Mouse (Mus musculus): ENCODE results near the gene Gm20425. TPM values are rescaled to one million over a fixed set of nuclear protein-coding genes. Genes with fewer than 3 reads are reported as not detected.
A peak's percentile ranks its signal among the peaks of the same experiment; 100 is the strongest.

Gm20425 gene
- polyA plus RNA-seq, 1 experiment, result 0.72 TPM

DNA sequence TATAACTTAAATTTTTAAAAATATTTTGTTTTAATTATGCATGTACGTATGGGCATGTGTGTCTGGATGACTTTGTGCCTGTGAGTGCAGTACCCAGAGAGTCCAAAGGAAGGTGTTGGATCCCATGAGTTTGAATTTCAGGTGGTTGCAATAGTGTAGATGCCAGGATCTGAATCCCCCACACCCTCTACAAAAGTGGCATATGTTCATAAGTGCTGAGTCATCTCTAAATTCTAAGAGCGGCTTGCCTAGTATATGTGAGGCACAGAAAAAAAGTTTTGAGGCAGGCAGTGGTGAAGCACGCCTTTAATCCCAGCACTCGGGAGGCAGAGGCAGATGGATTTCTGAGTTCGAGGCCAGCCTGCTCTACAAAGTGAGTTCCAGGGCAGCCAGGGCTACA is 24.3 kb downstream of the Gm20425 start:
- H3K4me1 ChIP-seq (ENCODE audit: control insufficient read depth, insufficient read depth, insufficient read length, low read length), result no peaks in the 10 kb centered on the region
- H3K36me3 ChIP-seq (ENCODE audit: control insufficient read depth, insufficient read depth, low read length), result no peaks in the 10 kb centered on the region
- 93% methylated on average over 5 of the region's 5 CpGs for WGBS
- TF ChIP-seq POLR2A (IDR thresholded peaks at IDR 0.05; ENCODE audit: low read depth, low read length) (no peak), CTCF (IDR thresholded peaks at IDR 0.05; ENCODE audit: extremely low read depth, insufficient read length, insufficient replicate concordance, low read depth, low read length) (no peak)
- no peak overlapping the region for H3K4me3 ChIP-seq (ENCODE audit: low read depth, low read length)
- H3K27ac ChIP-seq (ENCODE audit: insufficient read depth, low read depth, low read length), result no peak overlapping the region
- H3K27me3 ChIP-seq (ENCODE audit: control insufficient read depth, insufficient read depth, low read length), result no peaks in the 10 kb centered on the region

DNA sequence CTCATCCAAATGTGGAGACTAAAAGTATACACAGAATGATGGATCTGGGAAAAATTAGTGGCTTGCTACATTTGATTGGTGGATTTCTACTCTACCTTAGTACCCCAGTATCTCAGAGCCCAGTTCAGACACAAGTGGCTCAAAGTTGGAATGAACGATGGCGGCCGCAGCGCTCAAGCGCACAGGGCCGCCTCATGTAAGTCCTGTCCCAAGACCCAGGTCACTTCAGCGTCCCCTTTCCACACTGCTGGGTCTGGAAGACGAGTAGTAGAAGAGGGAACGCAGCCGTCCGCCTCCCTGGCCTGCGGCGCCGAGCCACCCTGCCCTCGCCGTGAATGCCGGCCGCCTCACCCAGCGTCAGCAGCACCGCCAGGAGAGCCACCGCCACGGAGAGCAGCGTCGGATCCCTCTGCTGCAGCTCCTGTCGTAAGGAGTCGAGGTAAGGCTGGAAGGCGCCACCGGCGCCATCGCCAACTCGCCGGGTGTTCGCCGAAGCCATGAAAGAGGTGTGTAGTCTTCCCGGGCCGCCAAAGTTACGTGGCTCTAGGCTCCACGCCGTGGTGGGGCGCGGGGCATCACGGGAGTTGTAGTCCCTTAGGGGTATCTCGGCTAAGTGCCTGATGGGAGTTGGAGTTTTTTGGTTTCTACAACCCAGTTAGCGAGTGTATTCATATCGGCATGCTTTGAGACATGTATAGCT is 28.4 kb downstream of the Gm20425 start, which contains the start of gene Srprb:
Srprb (minus strand) TSS at position 577 of the 700 bp plus-strand sequence.
- H3K27ac ChIP-seq (ENCODE audit: insufficient read depth, low read depth, low read length), result peak within 1 kb of the TSS; percentile 39; the same call in 1 of the 2 replicates
- under 1% methylated on average over 45 of the region's 45 CpGs for WGBS
- TF ChIP-seq CTCF (IDR thresholded peaks at IDR 0.05; ENCODE audit: extremely low read depth, insufficient read length, insufficient replicate concordance, low read depth, low read length), result no peak
- peak; percentile 47; the same call in 1 of the 2 replicates for TF ChIP-seq POLR2A (IDR thresholded peaks at IDR 0.05; ENCODE audit: low read depth, low read length)
- no peaks in the 10 kb centered on the region for H3K27me3 ChIP-seq (ENCODE audit: control insufficient read depth, insufficient read depth, low read length)
- peak within 1 kb of the TSS; percentile 90 for H3K4me3 ChIP-seq (ENCODE audit: low read depth, low read length)
- peaks cover 16% of the 10 kb centered on the region for H3K36me3 ChIP-seq (ENCODE audit: control insufficient read depth, insufficient read depth, low read length)
- H3K4me1 ChIP-seq (ENCODE audit: control insufficient read depth, insufficient read depth, insufficient read length, low read length), result no peaks in the 10 kb centered on the region

DNA sequence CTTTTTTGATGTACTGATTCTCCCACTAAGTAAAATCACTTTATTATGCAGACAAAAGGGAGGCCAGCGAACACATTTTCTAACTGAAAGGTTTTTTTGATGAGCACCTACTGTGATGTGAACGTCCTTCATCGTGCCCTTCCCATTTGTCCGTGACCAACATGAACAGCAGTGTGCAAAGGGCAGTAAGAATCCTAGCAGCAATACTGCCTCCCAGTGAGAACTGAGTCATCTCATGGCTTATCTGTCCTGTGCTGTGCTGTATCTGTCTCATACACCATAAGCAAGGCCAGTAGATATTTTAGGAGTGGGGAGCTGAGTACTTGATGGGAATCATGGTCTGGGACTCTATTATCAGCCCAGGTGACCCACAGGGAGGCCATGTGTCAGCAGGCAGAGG is 41.7 kb downstream of the Gm20425 start:
- Histone ChIP-seq H3K36me3 (ENCODE audit: control insufficient read depth, insufficient read depth, low read length) (peaks cover 38% of the 10 kb centered on the region), H3K4me1 (ENCODE audit: control insufficient read depth, insufficient read depth, insufficient read length, low read length) (no peaks in the 10 kb centered on the region), H3K27ac (ENCODE audit: insufficient read depth, low read depth, low read length) (no peak overlapping the region), H3K27me3 (ENCODE audit: control insufficient read depth, insufficient read depth, low read length) (no peaks in the 10 kb centered on the region), H3K4me3 (ENCODE audit: low read depth, low read length) (no peak overlapping the region)
- TF ChIP-seq CTCF (IDR thresholded peaks at IDR 0.05; ENCODE audit: extremely low read depth, insufficient read length, insufficient replicate concordance, low read depth, low read length), result no peak
- no peak for TF ChIP-seq POLR2A (IDR thresholded peaks at IDR 0.05; ENCODE audit: low read depth, low read length)
- 93% methylated on average over 4 of the region's 4 CpGs for WGBS

DNA sequence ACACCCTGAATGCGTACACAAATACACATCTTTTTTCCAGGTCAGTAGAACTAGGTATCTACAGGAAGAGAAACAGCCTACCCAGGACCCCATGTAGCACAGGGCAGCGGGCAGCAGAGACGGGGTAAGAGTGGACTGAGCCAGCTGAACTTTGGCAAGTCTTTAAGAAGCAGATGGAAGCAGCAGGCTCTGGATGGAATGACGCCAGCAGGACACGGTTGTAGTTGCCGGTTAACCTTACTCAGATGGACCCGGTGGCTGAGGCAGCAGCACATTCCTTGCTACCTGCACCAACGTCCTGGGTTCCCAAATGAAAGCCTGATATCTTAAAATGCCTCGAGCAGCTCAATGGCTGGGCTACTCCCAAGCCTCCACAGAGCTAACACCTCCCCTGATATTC is 43.4 kb downstream of the Gm20425 start:
- H3K4me1 ChIP-seq (ENCODE audit: control insufficient read depth, insufficient read depth, insufficient read length, low read length), result no peaks in the 10 kb centered on the region
- no peak for TF ChIP-seq POLR2A (IDR thresholded peaks at IDR 0.05; ENCODE audit: low read depth, low read length)
- TF ChIP-seq CTCF (IDR thresholded peaks at IDR 0.05; ENCODE audit: extremely low read depth, insufficient read length, insufficient replicate concordance, low read depth, low read length), result no peak
- peaks cover 25% of the 10 kb centered on the region for H3K36me3 ChIP-seq (ENCODE audit: control insufficient read depth, insufficient read depth, low read length)
- H3K4me3 ChIP-seq (ENCODE audit: low read depth, low read length), result no peak overlapping the region
- H3K27ac ChIP-seq (ENCODE audit: insufficient read depth, low read depth, low read length), result no peak overlapping the region
- WGBS, result 42% methylated on average over 9 of the region's 9 CpGs
- H3K27me3 ChIP-seq (ENCODE audit: control insufficient read depth, insufficient read depth, low read length), result no peaks in the 10 kb centered on the region

DNA sequence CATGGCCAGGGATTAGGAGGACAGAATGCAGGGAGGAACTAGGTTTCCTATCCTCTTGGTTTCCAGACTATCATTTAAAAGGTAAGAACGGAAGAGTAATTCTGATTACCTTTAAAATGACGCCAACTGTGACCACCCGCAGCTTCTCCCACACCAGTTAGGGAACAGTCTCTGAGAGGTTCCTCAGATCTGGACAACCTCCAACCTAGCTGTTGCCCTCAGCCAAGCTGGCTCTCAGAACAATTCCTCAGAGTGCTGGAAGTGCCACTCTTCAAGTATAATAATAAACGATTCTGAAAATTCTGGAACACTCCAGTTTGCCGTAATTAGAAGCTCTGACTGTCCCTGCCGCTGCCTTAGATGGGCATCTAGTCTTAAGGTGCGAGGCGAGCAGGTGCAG is 44.2 kb downstream of the Gm20425 start:
- WGBS, result 88% methylated on average over 8 of the region's 8 CpGs
- Histone ChIP-seq H3K4me1 (ENCODE audit: control insufficient read depth, insufficient read depth, insufficient read length, low read length) (no peaks in the 10 kb centered on the region; the same call in 1 of the 2 replicates), H3K27me3 (ENCODE audit: control insufficient read depth, insufficient read depth, low read length) (no peaks in the 10 kb centered on the region), H3K27ac (ENCODE audit: insufficient read depth, low read depth, low read length) (no peak overlapping the region), H3K36me3 (ENCODE audit: control insufficient read depth, insufficient read depth, low read length) (peaks cover 18% of the 10 kb centered on the region), H3K4me3 (ENCODE audit: low read depth, low read length) (no peak overlapping the region)
- no peak for TF ChIP-seq POLR2A (IDR thresholded peaks at IDR 0.05; ENCODE audit: low read depth, low read length)
- TF ChIP-seq CTCF (IDR thresholded peaks at IDR 0.05; ENCODE audit: extremely low read depth, insufficient read length, insufficient replicate concordance, low read depth, low read length), result no peak

DNA sequence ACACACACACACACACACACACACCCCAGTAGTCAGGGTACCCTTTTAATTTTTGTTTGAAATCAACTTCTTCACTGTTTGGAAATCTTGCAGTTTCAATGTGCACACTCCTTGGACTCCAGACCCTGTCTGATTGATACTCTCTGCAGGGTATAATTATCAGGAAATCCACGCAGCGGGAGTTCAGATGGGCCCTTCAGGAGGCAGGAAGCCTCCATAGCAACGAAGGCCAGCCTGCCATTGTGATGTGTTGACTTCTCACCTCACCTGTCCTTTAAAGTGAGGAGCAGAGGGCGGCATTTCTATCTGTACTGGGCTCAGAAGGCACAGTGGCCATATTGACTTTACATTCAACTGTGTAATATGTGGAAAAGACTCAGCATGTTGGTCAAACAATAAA is 45.3 kb downstream of the Gm20425 start:
- no peaks in the 10 kb centered on the region; the same call in 1 of the 2 replicates for H3K4me1 ChIP-seq (ENCODE audit: control insufficient read depth, insufficient read depth, insufficient read length, low read length)
- H3K4me3 ChIP-seq (ENCODE audit: low read depth, low read length), result no peak overlapping the region
- no peak overlapping the region for H3K27ac ChIP-seq (ENCODE audit: insufficient read depth, low read depth, low read length)
- TF ChIP-seq POLR2A (IDR thresholded peaks at IDR 0.05; ENCODE audit: low read depth, low read length) (no peak), CTCF (IDR thresholded peaks at IDR 0.05; ENCODE audit: extremely low read depth, insufficient read length, insufficient replicate concordance, low read depth, low read length) (no peak)
- peaks cover 11% of the 10 kb centered on the region for H3K36me3 ChIP-seq (ENCODE audit: control insufficient read depth, insufficient read depth, low read length)
- no peaks in the 10 kb centered on the region for H3K27me3 ChIP-seq (ENCODE audit: control insufficient read depth, insufficient read depth, low read length)
- 66% methylated on average over 4 of the region's 4 CpGs for WGBS

DNA sequence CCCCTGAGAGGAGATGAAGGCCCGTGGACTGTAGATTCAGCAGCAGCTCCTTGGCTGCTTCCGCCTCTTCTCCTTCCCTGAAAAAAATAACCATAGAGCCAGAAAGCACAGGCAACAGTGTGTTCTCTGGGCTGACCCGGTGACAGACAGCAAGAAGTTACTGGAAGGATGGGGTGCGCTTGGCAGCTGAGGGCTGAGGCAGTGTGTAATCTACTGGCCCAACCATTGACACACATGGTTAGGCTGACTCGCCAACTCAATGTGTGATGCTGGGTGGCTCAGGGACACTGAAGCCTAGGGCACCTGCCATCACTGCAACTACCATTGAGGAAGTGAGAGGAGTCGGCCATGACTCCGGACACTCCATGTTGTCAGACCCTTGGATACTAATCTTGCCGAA is 48.2 kb downstream of the Gm20425 start:
- 86% methylated on average over 8 of the region's 8 CpGs for WGBS
- no peak overlapping the region for H3K27ac ChIP-seq (ENCODE audit: insufficient read depth, low read depth, low read length)
- H3K4me3 ChIP-seq (ENCODE audit: low read depth, low read length), result no peak overlapping the region
- H3K36me3 ChIP-seq (ENCODE audit: control insufficient read depth, insufficient read depth, low read length), result no peaks in the 10 kb centered on the region
- no peaks in the 10 kb centered on the region for H3K27me3 ChIP-seq (ENCODE audit: control insufficient read depth, insufficient read depth, low read length)
- no peak for TF ChIP-seq CTCF (IDR thresholded peaks at IDR 0.05; ENCODE audit: extremely low read depth, insufficient read length, insufficient replicate concordance, low read depth, low read length)
- TF ChIP-seq POLR2A (IDR thresholded peaks at IDR 0.05; ENCODE audit: low read depth, low read length), result no peak
- H3K4me1 ChIP-seq (ENCODE audit: control insufficient read depth, insufficient read depth, insufficient read length, low read length), result no peaks in the 10 kb centered on the region; the same call in 1 of the 2 replicates
